Mouse (Mus musculus) testis, adult 2 months (tissue): ENCODE results near the gene U2af2. TPM values are rescaled to one million over a fixed set of nuclear protein-coding genes. Genes with fewer than 3 reads are reported as not detected.
A peak's percentile ranks its signal among the peaks of the same experiment; 100 is the strongest.

Source experiments
- H3K27ac ChIP-seq: fragments of 200-500 bp; 2 replicates; pipeline ENCODE4 v1.5.1; 2012; ENCODE audit warnings: low read depth, low read length; ENCODE audit not compliant: control insufficient read depth, insufficient read depth
- H3K27me3 ChIP-seq: fragments of 200-500 bp; 2 replicates; pipeline ENCODE4 v1.6.1; 2012; ENCODE audit warnings: mild to moderate bottlenecking, low read length, moderate library complexity; ENCODE audit not compliant: control insufficient read depth, insufficient read depth
- H3K36me3 ChIP-seq: fragments of 200-500 bp; 2 replicates; pipeline ENCODE4 v1.6.1; 2012; ENCODE audit warnings: mild to moderate bottlenecking, low read length; ENCODE audit not compliant: control insufficient read depth, insufficient read depth
- H3K4me1 ChIP-seq: fragments of 200-500 bp; 2 replicates; pipeline ENCODE4 v1.6.1; 2012; ENCODE audit warnings: low read length; ENCODE audit not compliant: control insufficient read depth, insufficient read depth
- H3K4me3 ChIP-seq: fragments of 200-500 bp; 2 replicates; pipeline ENCODE4 v1.5.1; 2012; ENCODE audit warnings: low read depth, mild to moderate bottlenecking, low read length, moderate library complexity, mixed read lengths; ENCODE audit not compliant: control insufficient read depth
- CTCF ChIP-seq: fragments of 200-500 bp; IDR thresholded peaks from 2 replicates; pipeline ENCODE4 v1.5.1; 2012; ENCODE audit warnings: low read depth, mild to moderate bottlenecking, inconsistent platforms, low read length, moderate library complexity; ENCODE audit not compliant: control insufficient read depth, insufficient read depth, insufficient replicate concordance
- POLR2A ChIP-seq: fragments of 200-500 bp; IDR thresholded peaks from 2 replicates; pipeline ENCODE4 v1.6.1; 2012; ENCODE audit warnings: low read depth, mild to moderate bottlenecking, inconsistent platforms, low read length, moderate library complexity; ENCODE audit not compliant: control insufficient read depth
- polyA plus RNA-seq: library from polyadenylated mRNA; depleted of rRNA; stranded (reverse); fragments of >200 nt; gene quantifications from 2 replicates; pipeline ENCODE4 v1.2.3, GENCODE M21; 2012

Gene U2af2
- polyA plus RNA-seq, 1 experiment: 88.5 TPM

DNA sequence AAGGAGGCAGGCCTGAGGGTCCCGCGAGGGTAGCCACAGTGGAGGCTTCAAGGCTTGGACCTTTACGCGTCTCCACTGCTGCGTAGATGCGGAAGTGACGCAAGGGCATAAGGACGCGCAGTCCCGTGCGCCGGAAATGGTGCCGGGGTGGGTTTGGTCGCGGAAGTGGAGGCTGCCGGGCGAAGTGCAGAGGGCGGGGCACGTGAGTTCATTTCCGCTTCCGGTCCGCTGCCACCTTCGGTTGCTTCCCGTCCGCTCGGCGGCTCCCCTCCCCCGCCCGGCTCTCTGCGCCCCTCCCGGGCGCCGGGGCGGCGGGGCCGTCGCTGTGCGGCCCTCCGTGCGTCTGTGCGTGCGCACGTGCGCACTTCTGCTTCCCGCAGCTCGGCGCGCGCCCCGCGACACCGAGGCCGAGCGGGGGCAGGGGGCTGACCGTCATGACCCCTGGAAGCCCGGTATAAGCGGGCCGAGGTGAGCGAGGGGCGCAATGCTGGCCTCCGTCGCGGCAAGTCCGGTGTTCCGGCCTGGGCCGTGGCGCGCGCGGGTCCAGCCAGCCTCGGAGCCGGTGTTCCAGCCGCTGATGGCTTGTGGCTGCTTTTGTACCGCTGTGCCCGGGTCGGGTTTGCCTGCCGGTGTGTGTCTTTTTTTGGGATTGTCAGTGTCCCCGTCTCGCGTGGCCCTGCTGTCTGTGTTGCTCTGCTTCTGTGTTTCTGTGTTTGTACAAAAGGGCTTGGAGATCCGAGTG is 18.2 kb downstream of the U2af2 start, which contains the start of gene Epn1:
TSS of gene Epn1 (plus strand) at position 226 of the 742 bp plus-strand sequence.
- Histone ChIP-seq H3K4me1 (peaks cover 6% of the 10 kb centered on the region), H3K36me3 (no peaks in the 10 kb centered on the region), H3K4me3 (peak within 1 kb of the TSS; percentile 81), H3K27me3 (no peaks in the 10 kb centered on the region), H3K27ac (peak within 1 kb of the TSS; percentile 72)
- TF ChIP-seq POLR2A (peak; percentile 74), CTCF (no peak)

DNA sequence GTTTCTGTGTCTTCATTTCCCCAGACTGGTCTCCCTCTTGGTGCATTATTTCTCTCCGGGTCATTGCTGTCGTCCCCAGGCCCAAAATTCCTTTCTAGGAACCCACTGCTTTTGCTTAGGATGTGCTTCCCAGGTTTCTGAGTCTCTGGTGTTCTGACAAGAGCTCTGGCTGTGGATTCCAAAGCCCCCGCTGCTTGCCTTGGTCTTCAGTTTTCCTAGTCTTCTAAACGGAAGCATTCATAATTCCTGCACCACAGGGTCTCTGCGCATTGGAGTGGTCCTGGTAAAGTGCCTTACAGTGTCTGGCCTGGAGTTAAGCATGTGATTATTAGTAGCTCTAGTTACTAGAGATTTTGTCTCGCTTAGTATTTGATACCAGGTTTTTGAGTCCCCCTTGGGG is 18.9 kb downstream of the U2af2 start:
- Histone ChIP-seq H3K36me3 (no peaks in the 10 kb centered on the region), H3K27me3 (no peaks in the 10 kb centered on the region), H3K4me3 (peak overlapping the region; percentile 81), H3K27ac (peak overlapping the region; percentile 72), H3K4me1 (peaks cover 6% of the 10 kb centered on the region)
- TF ChIP-seq CTCF (no peak), POLR2A (no peak)

GRCm38 (mm10) chr7:5081241-5081640 is 19.3 kb downstream of the U2af2 start:
- no peak overlapping the region for H3K27ac ChIP-seq
- peaks cover 6% of the 10 kb centered on the region for H3K4me1 ChIP-seq
- no peak for TF ChIP-seq POLR2A
- TF ChIP-seq CTCF: no peak
- no peaks in the 10 kb centered on the region for H3K36me3 ChIP-seq
- H3K27me3 ChIP-seq: no peaks in the 10 kb centered on the region
- no peak overlapping the region for H3K4me3 ChIP-seq

GRCm38 (mm10) chr7:5081939-5082338 is 20.0 kb downstream of the U2af2 start:
- no peaks in the 10 kb centered on the region for H3K36me3 ChIP-seq
- no peak for TF ChIP-seq CTCF
- no peak for TF ChIP-seq POLR2A
- peak overlapping the region; percentile 26; the same call in 1 of the 2 replicates for H3K27ac ChIP-seq
- H3K4me3 ChIP-seq: no peak overlapping the region
- H3K27me3 ChIP-seq: no peaks in the 10 kb centered on the region
- peaks cover 6% of the 10 kb centered on the region for H3K4me1 ChIP-seq

- H3K36me3 ChIP-seq: no peaks in the 10 kb centered on the region
- H3K4me1 ChIP-seq: peaks cover 6% of the 10 kb centered on the region
- TF ChIP-seq CTCF (no peak), POLR2A (no peak)
- H3K4me3 ChIP-seq: no peak overlapping the region
- no peaks in the 10 kb centered on the region for H3K27me3 ChIP-seq
- H3K27ac ChIP-seq: no peak overlapping the region
Observed at GRCm38 (mm10) chr7:5083325-5084105, 21.6 kb downstream of the U2af2 start.

- H3K27me3 ChIP-seq: no peaks in the 10 kb centered on the region
- no peak overlapping the region for H3K4me3 ChIP-seq
- TF ChIP-seq CTCF (no peak), POLR2A (no peak)
- peaks cover 4% of the 10 kb centered on the region for H3K4me1 ChIP-seq
- no peak overlapping the region for H3K27ac ChIP-seq
- H3K36me3 ChIP-seq: no peaks in the 10 kb centered on the region; the same call in 1 of the 2 replicates
Observed at GRCm38 (mm10) chr7:5085512-5085911, 23.6 kb downstream of the U2af2 start.

DNA sequence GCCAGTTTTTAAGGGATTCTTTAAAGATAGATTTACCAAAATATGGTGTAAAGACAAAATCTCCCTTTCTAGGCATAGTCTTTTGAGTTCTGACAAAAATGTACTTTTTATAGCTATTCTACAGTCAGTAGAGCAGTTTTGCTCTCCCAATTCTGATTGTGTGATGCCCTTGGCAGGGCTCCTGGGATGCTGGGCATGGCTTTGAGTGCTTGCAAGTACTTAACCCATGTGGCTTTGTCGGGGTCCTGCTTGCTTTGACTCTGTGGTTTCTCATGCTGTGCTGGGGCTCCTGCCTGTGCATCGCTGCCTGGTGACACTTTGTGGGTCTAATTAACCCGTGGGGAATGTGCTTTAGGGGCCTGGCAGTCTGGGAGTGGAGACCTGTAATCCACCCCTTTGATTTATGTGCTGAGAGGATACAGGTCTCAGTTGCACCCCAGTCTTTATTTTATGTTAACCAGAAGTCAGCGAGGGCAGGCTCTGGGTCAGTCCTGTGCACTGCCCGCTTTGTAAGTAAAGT is 25.0 kb downstream of the U2af2 start:
- H3K27me3 ChIP-seq: no peaks in the 10 kb centered on the region
- peaks cover under 1% of the 10 kb centered on the region for H3K4me1 ChIP-seq
- TF ChIP-seq POLR2A (no peak), CTCF (no peak)
- H3K36me3 ChIP-seq: no peaks in the 10 kb centered on the region; the same call in 1 of the 2 replicates
- no peak overlapping the region for H3K4me3 ChIP-seq
- H3K27ac ChIP-seq: no peak overlapping the region
